Mouse (Mus musculus): ENCODE measurements around the gene Ctdsp1.

Gene Ctdsp1

GRCm38 (mm10) chr1:74397919-74398451 is 6.7 kb downstream of the Ctdsp1 start:
- DNase-seq, result peak; percentile 35

GRCm38 (mm10) chr1:74400531-74400930 is 9.2 kb downstream of the Ctdsp1 start:
- DNase-seq, result no peak

GRCm38 (mm10) chr1:74401015-74401702 is 9.8 kb downstream of the Ctdsp1 start:
- DNase-seq, result no peak

- DNase-seq, result no peak
These were observed 12.9 kb downstream of the Ctdsp1 start for GRCm38 (mm10) chr1:74404206-74404605.

- no peak for DNase-seq
These were observed 17.5 kb downstream of the Ctdsp1 start, which contains the start of gene Vil1 for GRCm38 (mm10) chr1:74408589-74409504. Gene Vil1 (plus strand): TSS chr1:74409376.

- no peak for DNase-seq
These were observed 20.5 kb downstream of the Ctdsp1 start for GRCm38 (mm10) chr1:74411753-74412325.

- no peak for DNase-seq
These were observed 21.4 kb downstream of the Ctdsp1 start for GRCm38 (mm10) chr1:74412711-74413110.

GRCm38 (mm10) chr1:74415143-74415542 is 23.8 kb downstream of the Ctdsp1 start:
- DNase-seq, result no peak

- DNase-seq, result no peak
These were observed 27.6 kb downstream of the Ctdsp1 start for GRCm38 (mm10) chr1:74418747-74419439.

GRCm38 (mm10) chr1:74419440-74419794 is 28.1 kb downstream of the Ctdsp1 start:
- DNase-seq, result no peak

- DNase-seq, result no peak
These were observed 31.8 kb downstream of the Ctdsp1 start for GRCm38 (mm10) chr1:74423147-74423546.

GRCm38 (mm10) chr1:74425845-74426244 is 34.5 kb downstream of the Ctdsp1 start:
- no peak for DNase-seq

GRCm38 (mm10) chr1:74433220-74433619 is 41.9 kb downstream of the Ctdsp1 start:
- no peak for DNase-seq

- no peak for DNase-seq
These were observed 43.3 kb downstream of the Ctdsp1 start for GRCm38 (mm10) chr1:74434596-74434995.

- DNase-seq, result no peak
These were observed 44.3 kb downstream of the Ctdsp1 start for GRCm38 (mm10) chr1:74435563-74435962.

- no peak for DNase-seq
These were observed 46.6 kb downstream of the Ctdsp1 start for GRCm38 (mm10) chr1:74437702-74438427.

- DNase-seq, result no peak
These were observed 48.0 kb downstream of the Ctdsp1 start for GRCm38 (mm10) chr1:74439166-74439876.

- DNase-seq, result no peak
These were observed 53.2 kb downstream of the Ctdsp1 start for GRCm38 (mm10) chr1:74444538-74444937.

Data from right cerebral cortex, postnatal 25 days (tissue).